Mouse (Mus musculus) lung, adult 2 months (tissue): Measurements from ENCODE around the gene Arpp19. TPM values are rescaled to one million over a fixed set of nuclear protein-coding genes. Genes with fewer than 3 reads are reported as not detected.

ENCODE experiments used
- DNase-seq: peaks from one replicate; pipeline ENCODE4 v3.0.0; 2022
- H3K4me1 ChIP-seq: fragments of 200-500 bp; 2 replicates; pipeline ENCODE4 v1.6.1; 2011; ENCODE audit warnings: low read length; ENCODE audit not compliant: control insufficient read depth, insufficient read depth
- H3K4me3 ChIP-seq: fragments of 200-500 bp; replicated peaks from 2 replicates; pipeline ENCODE3; 2011; ENCODE audit warnings: low read depth, mild to moderate bottlenecking, control low read depth, low read length; ENCODE audit errors: extremely low read depth
- CTCF ChIP-seq: fragments of 200-500 bp; IDR thresholded peaks from 2 replicates; pipeline ENCODE4 v1.5.1; 2011; ENCODE audit warnings: mild to moderate bottlenecking, low read length, control low read depth; ENCODE audit not compliant: insufficient read depth
- POLR2A ChIP-seq: fragments of 200-500 bp; IDR thresholded peaks from 2 replicates; pipeline ENCODE4 v1.6.1; 2011; ENCODE audit warnings: low read depth, mild to moderate bottlenecking, control low read depth, low read length, borderline replicate concordance; ENCODE audit errors: extremely low read depth
- WGBS: fragments of 180-500 bp; shearing (Covaris S2); methylation state at CpG from one replicate; pipeline ENCODE4 v1.1.7; 2018; 5-methylcytosine and 5-hydroxymethylcytosine counted together
- polyA plus RNA-seq: library from polyadenylated mRNA; depleted of rRNA; stranded (reverse); fragments of >200 nt; gene quantifications from 2 replicates; pipeline ENCODE4 v1.2.3, GENCODE M21; 2012; rRNA removed

The Arpp19 gene
- 9.0 and 16.1 TPM in 2 replicates for polyA plus RNA-seq

DNA sequence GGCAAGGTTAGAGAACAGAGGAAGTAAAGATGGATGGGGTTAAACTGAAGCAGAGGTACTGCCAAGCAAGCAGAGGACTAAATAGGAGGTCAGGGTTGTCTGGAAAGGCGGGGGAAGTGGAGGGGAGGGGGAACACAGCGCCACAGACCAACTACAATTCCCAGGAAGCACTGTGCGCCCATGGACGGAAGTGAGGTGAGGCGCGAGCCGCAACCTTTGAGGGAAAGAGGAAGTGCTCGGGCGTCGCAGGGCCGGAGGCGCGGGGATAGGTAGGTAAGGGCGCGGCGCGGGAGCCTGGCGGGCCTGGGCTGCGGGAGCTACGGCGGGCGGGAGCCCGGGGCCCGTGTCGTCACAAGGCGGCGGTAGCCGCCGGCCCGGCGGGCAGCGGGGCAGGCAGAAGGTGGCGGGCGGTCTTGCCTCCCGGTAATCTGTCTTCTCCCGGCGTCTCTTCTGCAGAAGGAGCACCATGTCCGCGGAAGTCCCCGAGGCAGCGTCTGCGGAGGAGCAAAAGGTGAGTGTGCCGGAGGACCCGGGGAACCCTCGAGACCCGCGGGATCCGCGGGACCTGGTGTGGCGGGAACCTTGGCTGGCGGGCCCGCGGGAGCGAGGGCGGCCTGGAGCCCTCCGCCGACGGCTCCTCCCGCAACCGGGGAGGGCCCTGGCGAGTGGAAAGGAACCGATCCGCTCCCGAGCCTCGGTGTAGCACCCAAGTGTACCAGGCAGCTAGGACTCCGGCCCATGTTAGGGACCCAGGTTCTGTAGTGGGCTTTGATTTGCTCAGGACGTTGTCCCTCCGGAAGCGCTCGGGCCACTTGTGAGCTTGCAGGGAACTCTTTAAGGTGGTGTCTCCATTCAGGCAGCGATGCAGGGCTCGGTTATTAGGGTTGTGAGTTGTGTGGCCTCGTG lies at the start of gene Arpp19:
Gene Arpp19 (plus strand): TSS at position 164 of the 906 bp plus-strand sequence.
- DNase-seq: peak; percentile 74
- WGBS: under 1% methylated on average over 73 of the region's 73 CpGs
- Histone ChIP-seq H3K4me3 (peak within 1 kb of the TSS; percentile 97), H3K4me1 (peaks cover 3% of the 10 kb centered on the region)
- TF ChIP-seq POLR2A (peak; percentile 88), CTCF (no peak)

DNA sequence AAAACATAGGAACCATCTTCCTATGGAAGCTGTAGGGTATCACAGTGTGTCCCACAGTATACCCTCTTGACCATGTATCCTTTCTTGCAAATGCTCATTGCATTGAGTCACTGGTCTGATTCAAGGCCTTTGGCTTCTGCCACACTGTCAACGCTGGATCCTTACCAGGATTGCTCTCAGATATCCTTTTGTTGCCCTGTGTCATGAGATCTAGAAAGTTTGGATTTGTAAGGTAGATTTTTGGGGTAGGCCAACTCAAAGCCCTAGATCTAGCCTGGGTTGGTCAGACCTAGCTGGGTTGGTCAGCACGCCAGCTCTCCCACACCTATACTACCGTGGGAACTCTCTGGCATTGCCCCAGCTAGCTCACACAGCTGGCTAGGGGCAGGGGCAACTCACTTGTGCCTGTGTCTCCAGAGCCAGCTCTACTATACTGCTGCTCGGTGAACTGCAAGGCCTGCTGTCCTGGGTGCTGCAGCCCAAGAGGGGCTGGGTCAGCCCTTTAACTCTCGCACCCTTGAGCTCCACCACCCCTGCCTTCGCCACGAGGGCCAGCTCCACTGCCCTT lies 48.4 kb upstream of the Arpp19 start:
- Histone ChIP-seq H3K4me1 (no peaks in the 10 kb centered on the region), H3K4me3 (no peak overlapping the region)
- no peak for TF ChIP-seq POLR2A
- no peak for TF ChIP-seq CTCF
- WGBS: 86% methylated on average over 7 of the region's 7 CpGs
- DNase-seq: no peak

- Histone ChIP-seq H3K4me3 (no peak overlapping the region), H3K4me1 (peaks cover 6% of the 10 kb centered on the region; the same call in 1 of the 2 replicates)
- WGBS: 61% methylated on average over 2 of the region's 2 CpGs
- TF ChIP-seq CTCF (no peak), POLR2A (no peak)
- no peak for DNase-seq
Measured at GRCm38 (mm10) chr9:74989990-74990389, 47.4 kb upstream of the Arpp19 start.

GRCm38 (mm10) chr9:74994611-74995257 lies 42.7 kb upstream of the Arpp19 start:
- TF ChIP-seq CTCF (no peak), POLR2A (no peak)
- H3K4me3 ChIP-seq: no peak overlapping the region
- H3K4me1 ChIP-seq: peaks cover 7% of the 10 kb centered on the region; the same call in 1 of the 2 replicates
- DNase-seq: no peak
- WGBS: 72% methylated on average over 10 of the region's 10 CpGs

- Histone ChIP-seq H3K4me1 (peaks cover 11% of the 10 kb centered on the region), H3K4me3 (no peak overlapping the region)
- no peak for DNase-seq
- TF ChIP-seq POLR2A (no peak), CTCF (no peak)
- 59% methylated on average over 2 of the region's 2 CpGs for WGBS
Measured at GRCm38 (mm10) chr9:74996349-74996748, 41.1 kb upstream of the Arpp19 start.

- Histone ChIP-seq H3K4me1 (peaks cover 18% of the 10 kb centered on the region), H3K4me3 (no peak overlapping the region)
- no peak for TF ChIP-seq CTCF
- no peak for TF ChIP-seq POLR2A
- DNase-seq: no peak
Measured at GRCm38 (mm10) chr9:74997976-74998375, 39.4 kb upstream of the Arpp19 start.

DNA sequence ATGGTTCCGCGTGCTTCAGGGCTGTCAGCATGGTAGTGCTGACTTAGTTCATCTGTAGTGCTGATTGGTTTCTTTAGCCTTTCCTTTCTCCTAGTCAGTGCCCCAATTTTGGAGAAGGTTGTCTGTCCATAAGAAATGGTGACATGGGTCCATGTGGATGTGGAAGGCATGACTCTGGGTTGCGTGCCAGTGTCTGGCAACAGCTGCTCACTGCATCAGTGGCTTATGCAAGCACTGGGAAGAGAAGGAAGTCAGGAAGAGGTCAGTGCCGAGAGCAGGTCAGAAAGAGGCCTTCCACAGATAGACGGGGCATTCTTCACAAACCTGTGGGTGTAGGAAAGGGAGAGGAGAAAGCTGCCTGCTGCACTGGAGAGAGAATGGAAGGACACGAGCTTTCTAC lies 36.4 kb upstream of the Arpp19 start:
- H3K4me3 ChIP-seq: no peak overlapping the region
- H3K4me1 ChIP-seq: peaks cover 12% of the 10 kb centered on the region
- no peak for TF ChIP-seq CTCF
- no peak for TF ChIP-seq POLR2A
- DNase-seq: no peak
- 65% methylated on average over 6 of the region's 6 CpGs for WGBS

- peak; percentile 49 for DNase-seq
- TF ChIP-seq POLR2A (no peak), CTCF (no peak)
- WGBS: 36% methylated on average over 5 of the region's 5 CpGs
- Histone ChIP-seq H3K4me1 (peaks cover 12% of the 10 kb centered on the region), H3K4me3 (no peak overlapping the region)
Measured at GRCm38 (mm10) chr9:75001611-75002204, 35.7 kb upstream of the Arpp19 start.

- Histone ChIP-seq H3K4me3 (no peak overlapping the region), H3K4me1 (peaks cover 12% of the 10 kb centered on the region)
- TF ChIP-seq CTCF: no peak
- TF ChIP-seq POLR2A: no peak
- DNase-seq: no peak
- 57% methylated on average over 3 of the region's 3 CpGs for WGBS
Measured at GRCm38 (mm10) chr9:75002262-75002661, 35.2 kb upstream of the Arpp19 start.

DNA sequence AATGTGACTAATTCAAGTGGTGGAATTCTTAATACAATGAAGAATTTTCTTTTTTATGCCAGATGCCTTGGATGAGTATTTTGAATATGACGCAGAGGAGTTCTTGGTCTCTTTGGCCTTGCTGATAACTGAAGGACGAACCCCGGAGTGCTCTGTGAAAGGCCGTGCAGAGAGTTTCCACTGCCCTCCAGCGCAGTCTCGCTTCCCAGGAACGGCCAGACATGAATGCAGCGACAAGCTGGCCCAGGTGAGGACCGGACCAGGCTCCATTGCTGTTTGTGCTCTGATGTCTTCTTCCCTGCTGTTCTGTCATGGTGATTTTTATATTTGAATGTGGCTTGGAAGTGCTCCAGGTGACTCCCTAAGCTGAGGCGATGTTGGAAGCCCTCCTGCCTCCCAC lies 33.2 kb upstream of the Arpp19 start:
- no peak for DNase-seq
- H3K4me3 ChIP-seq: no peak overlapping the region
- TF ChIP-seq CTCF: no peak
- TF ChIP-seq POLR2A: no peak
- 94% methylated on average over 10 of the region's 10 CpGs for WGBS
- H3K4me1 ChIP-seq: peaks cover 12% of the 10 kb centered on the region
